Mouse (Mus musculus): Measurements from ENCODE around the gene Zcrb1. TPM values are rescaled to one million over a fixed set of nuclear protein-coding genes. Genes with fewer than 3 reads are reported as not detected.

The Zcrb1 gene
- 95.4 TPM for polyA plus RNA-seq (2012; fragmentation: generic; extraction: Trizol)
- long read RNA-seq, experiment 1, transcript Zcrb1-201 (8 exons, 877 nt), result major isoform, 60 of 100 reads
- long read RNA-seq, experiment 1, partial matches to known transcripts, result 28 of 100 reads
- long read RNA-seq, experiment 1, other reads (novel, unspliced or antisense), result 11 of 100 reads
- long read RNA-seq, experiment 2, transcript Zcrb1-201 (8 exons, 877 nt), result major isoform, 11 of 14 reads
- long read RNA-seq, experiment 2, partial matches to known transcripts, result 1 of 14 reads
- long read RNA-seq, experiment 2, other reads (novel, unspliced or antisense), result 1 of 14 reads

- H3ac ChIP-seq (ENCODE audit: control insufficient read depth, insufficient read length, low read depth), result peak within 1 kb of the TSS; percentile 91
- peaks cover 100% of the 10 kb centered on the region for H3K79me2 ChIP-seq (ENCODE audit: control insufficient read depth, insufficient read depth)
- peaks cover 53% of the 10 kb centered on the region for H3K36me3 ChIP-seq (ENCODE audit: control insufficient read depth, insufficient read depth)
- peaks cover 80% of the 10 kb centered on the region for H3K79me3 ChIP-seq (ENCODE audit: low read depth)
- TF ChIP-seq CEBPB (IDR thresholded peaks at IDR 0.05; ENCODE audit: low read depth) (no peak), FOSL1 (IDR thresholded peaks at IDR 0.05; ENCODE audit: insufficient read depth, low read length, poor library complexity, severe bottlenecking) (no peak), MYOD1 (IDR thresholded peaks at IDR 0.05; ENCODE audit: control insufficient read depth, insufficient read length, low read depth) (no peak), MAX (IDR thresholded peaks at IDR 0.05) (peak; percentile 53), CTCF (IDR thresholded peaks at IDR 0.05; ENCODE audit: control insufficient read depth, insufficient read depth, insufficient read length) (no peak), MYOG (IDR thresholded peaks at IDR 0.05; ENCODE audit: control insufficient read depth, extremely low read depth, insufficient read length) (no peak)
- H3K4me3 ChIP-seq (ENCODE audit: insufficient read depth, poor library complexity, severe bottlenecking), result peak within 1 kb of the TSS; percentile 97
- no peaks in the 10 kb centered on the region for H3K27me3 ChIP-seq (ENCODE audit: control insufficient read depth, insufficient read depth, insufficient read length)
Measured at GRCm38 (mm10) chr15:93397826-93398698, at the start of gene Zcrb1, which contains the start of gene Pphln1. Gene Zcrb1, minus strand, starts transcription at chr15:93398334. Gene Pphln1, plus strand, starts transcription at chr15:93398350.

- no peaks in the 10 kb centered on the region for H3K79me3 ChIP-seq (ENCODE audit: low read depth)
- no peak overlapping the region for H3K4me3 ChIP-seq (ENCODE audit: insufficient read depth, poor library complexity, severe bottlenecking)
- peaks cover 78% of the 10 kb centered on the region for H3K36me3 ChIP-seq (ENCODE audit: control insufficient read depth, insufficient read depth)
- peaks cover 4% of the 10 kb centered on the region for H3K79me2 ChIP-seq (ENCODE audit: control insufficient read depth, insufficient read depth)
- no peak for TF ChIP-seq CTCF (IDR thresholded peaks at IDR 0.05; ENCODE audit: control insufficient read depth, insufficient read depth, insufficient read length)
- TF ChIP-seq USF1 (IDR thresholded peaks at IDR 0.05; ENCODE audit: low read depth), result no peak
- no peak overlapping the region for H3ac ChIP-seq (ENCODE audit: control insufficient read depth, insufficient read length, low read depth)
- H3K27me3 ChIP-seq (ENCODE audit: control insufficient read depth, insufficient read depth, insufficient read length), result no peaks in the 10 kb centered on the region
Measured at GRCm38 (mm10) chr15:93443676-93444075, 45.5 kb upstream of the Zcrb1 start.

- H3K27me3 ChIP-seq (ENCODE audit: control insufficient read depth, insufficient read depth, insufficient read length), result no peaks in the 10 kb centered on the region
- no peaks in the 10 kb centered on the region for H3K79me3 ChIP-seq (ENCODE audit: low read depth)
- TF ChIP-seq MYOG (IDR thresholded peaks at IDR 0.05; ENCODE audit: control insufficient read depth, extremely low read depth, insufficient read length) (no peak), CTCF (IDR thresholded peaks at IDR 0.05; ENCODE audit: control insufficient read depth, insufficient read depth, insufficient read length) (no peak)
- H3K36me3 ChIP-seq (ENCODE audit: control insufficient read depth, insufficient read depth), result peaks cover 81% of the 10 kb centered on the region
- H3K79me2 ChIP-seq (ENCODE audit: control insufficient read depth, insufficient read depth), result no peaks in the 10 kb centered on the region
- no peak overlapping the region for H3K4me3 ChIP-seq (ENCODE audit: insufficient read depth, poor library complexity, severe bottlenecking)
- no peak overlapping the region for H3ac ChIP-seq (ENCODE audit: control insufficient read depth, insufficient read length, low read depth)
Measured at GRCm38 (mm10) chr15:93442271-93442670, 44.1 kb upstream of the Zcrb1 start.

- Histone ChIP-seq H3ac (ENCODE audit: control insufficient read depth, insufficient read length, low read depth) (no peak overlapping the region), H3K4me3 (ENCODE audit: insufficient read depth, poor library complexity, severe bottlenecking) (no peak overlapping the region), H3K79me2 (ENCODE audit: control insufficient read depth, insufficient read depth) (no peaks in the 10 kb centered on the region), H3K79me3 (ENCODE audit: low read depth) (no peaks in the 10 kb centered on the region), H3K27me3 (ENCODE audit: control insufficient read depth, insufficient read depth, insufficient read length) (no peaks in the 10 kb centered on the region), H3K36me3 (ENCODE audit: control insufficient read depth, insufficient read depth) (peaks cover 72% of the 10 kb centered on the region)
- TF ChIP-seq MYOD1 (IDR thresholded peaks at IDR 0.05; ENCODE audit: control insufficient read depth, insufficient read length, low read depth) (no peak), USF1 (IDR thresholded peaks at IDR 0.05; ENCODE audit: low read depth) (no peak), CTCF (IDR thresholded peaks at IDR 0.05; ENCODE audit: control insufficient read depth, insufficient read depth, insufficient read length) (peak; percentile 79)
Measured at GRCm38 (mm10) chr15:93438663-93439062, 40.5 kb upstream of the Zcrb1 start.

GRCm38 (mm10) chr15:93435998-93436397, 37.9 kb upstream of the Zcrb1 start:
- H3K79me3 ChIP-seq (ENCODE audit: low read depth), result no peaks in the 10 kb centered on the region

GRCm38 (mm10) chr15:93433811-93434210, 35.7 kb upstream of the Zcrb1 start:
- no peak overlapping the region for H3K4me3 ChIP-seq (ENCODE audit: insufficient read depth, poor library complexity, severe bottlenecking)
- H3K79me3 ChIP-seq (ENCODE audit: low read depth), result no peaks in the 10 kb centered on the region
- H3K79me2 ChIP-seq (ENCODE audit: control insufficient read depth, insufficient read depth), result no peaks in the 10 kb centered on the region
- no peaks in the 10 kb centered on the region for H3K27me3 ChIP-seq (ENCODE audit: control insufficient read depth, insufficient read depth, insufficient read length)
- no peak for TF ChIP-seq CEBPB (IDR thresholded peaks at IDR 0.05; ENCODE audit: low read depth)
- no peak for TF ChIP-seq MYOD1 (IDR thresholded peaks at IDR 0.05; ENCODE audit: control insufficient read depth, insufficient read length, low read depth)
- no peak for TF ChIP-seq FOSL1 (IDR thresholded peaks at IDR 0.05; ENCODE audit: insufficient read depth, low read length, poor library complexity, severe bottlenecking)
- TF ChIP-seq MYOG (IDR thresholded peaks at IDR 0.05; ENCODE audit: control insufficient read depth, extremely low read depth, insufficient read length), result no peak
- no peak for TF ChIP-seq CTCF (IDR thresholded peaks at IDR 0.05; ENCODE audit: control insufficient read depth, insufficient read depth, insufficient read length)
- no peak for TF ChIP-seq MAX (IDR thresholded peaks at IDR 0.05)
- TF ChIP-seq USF1 (IDR thresholded peaks at IDR 0.05; ENCODE audit: low read depth), result no peak
- H3K36me3 ChIP-seq (ENCODE audit: control insufficient read depth, insufficient read depth), result peaks cover 55% of the 10 kb centered on the region
- no peak overlapping the region for H3ac ChIP-seq (ENCODE audit: control insufficient read depth, insufficient read length, low read depth)

More at GRCm38 (mm10) chr15:93435998-93436397, 37.9 kb upstream of the Zcrb1 start:
- TF ChIP-seq FOSL1 (IDR thresholded peaks at IDR 0.05; ENCODE audit: insufficient read depth, low read length, poor library complexity, severe bottlenecking), result no peak
- no peak for TF ChIP-seq MYOD1 (IDR thresholded peaks at IDR 0.05; ENCODE audit: control insufficient read depth, insufficient read length, low read depth)
- Histone ChIP-seq H3K79me2 (ENCODE audit: control insufficient read depth, insufficient read depth) (no peaks in the 10 kb centered on the region), H3K4me3 (ENCODE audit: insufficient read depth, poor library complexity, severe bottlenecking) (no peak overlapping the region), H3ac (ENCODE audit: control insufficient read depth, insufficient read length, low read depth) (no peak overlapping the region), H3K36me3 (ENCODE audit: control insufficient read depth, insufficient read depth) (peaks cover 66% of the 10 kb centered on the region), H3K27me3 (ENCODE audit: control insufficient read depth, insufficient read depth, insufficient read length) (no peaks in the 10 kb centered on the region)
